Mouse (Mus musculus) forebrain, embryonic 14.5 days (tissue): ENCODE data around the gene Fpgs. TPM values are rescaled to one million over a fixed set of nuclear protein-coding genes. Genes with fewer than 3 reads are reported as not detected.
A peak's percentile ranks its signal among the peaks of the same experiment; 100 is the strongest.

ENCODE experiments used
- ATAC-seq: fragments of 200-750 bp; cut with Nextera tagmentation; 2 replicates; pipeline ENCODE4 v1.8.0; 2017; ENCODE audit warnings: mild to moderate bottlenecking, moderate library complexity
- DNase-seq: peaks from one replicate; pipeline ENCODE4 v3.0.0-alpha.2; 2015; ENCODE audit warnings: low spot score
- H3K27ac ChIP-seq: fragments of 300-500 bp; sonication (generic); 2 replicates; pipeline ENCODE4 v1.5.1; 2014; ENCODE audit warnings: low read depth, mild to moderate bottlenecking, control low read depth, low read length, moderate library complexity
- H3K27me3 ChIP-seq: fragments of 300-500 bp; sonication (generic); replicated peaks from 2 replicates; pipeline ENCODE4 v1.6.1; 2014; ENCODE audit warnings: low read length, control low read depth, mixed read lengths; ENCODE audit not compliant: control insufficient read depth, insufficient read depth
- H3K36me3 ChIP-seq: fragments of 300-500 bp; sonication (generic); 2 replicates; pipeline ENCODE4 v1.6.1; 2014; ENCODE audit warnings: low read length, control low read depth; ENCODE audit not compliant: control insufficient read depth, insufficient read depth
- H3K4me1 ChIP-seq: fragments of 300-500 bp; sonication (generic); 2 replicates; pipeline ENCODE4 v1.6.1; 2014; ENCODE audit warnings: antibody characterized with exemption, low read length, control low read depth; ENCODE audit not compliant: control insufficient read depth, insufficient read depth
- H3K4me2 ChIP-seq: fragments of 300-500 bp; sonication (generic); 2 replicates; pipeline ENCODE4 v1.6.1; 2014; ENCODE audit warnings: mild to moderate bottlenecking, control low read depth, low read length
- H3K4me3 ChIP-seq: fragments of 300-500 bp; sonication (generic); 2 replicates; pipeline ENCODE4 v1.5.1; 2014; ENCODE audit warnings: low read depth, low read length, control low read depth
- H3K9ac ChIP-seq: fragments of 300-500 bp; sonication (generic); 2 replicates; pipeline ENCODE4 v1.6.1; 2014; ENCODE audit warnings: mild to moderate bottlenecking, low read length, control low read depth, moderate library complexity
- H3K9me3 ChIP-seq: fragments of 300-500 bp; sonication (generic); replicated peaks from 2 replicates; pipeline ENCODE4 v1.6.1; 2016; ENCODE audit warnings: low read length, control low read depth, mixed read lengths; ENCODE audit not compliant: control insufficient read depth
- WGBS: fragments of 180-500 bp; shearing (Covaris S2); extraction: QIAGEN DNeasy Blood & Tissue Kit; methylation state at CpG from one replicate; pipeline ENCODE4 v1.1.7; 2014; 5-methylcytosine and 5-hydroxymethylcytosine counted together
- polyA plus RNA-seq: library from polyadenylated mRNA; unstranded; fragments of >200 nt; fragmentation: Nextera tagmentation; extraction: Ambion mirVana; gene quantifications from 2 replicates; pipeline ENCODE4 v1.2.1, GENCODE M21; 2014

The Fpgs gene
- polyA plus RNA-seq, 1 experiment from 2014 or later: 10.9 TPM

GRCm38 (mm10) chr2:32644083-32644482 lies 59.9 kb downstream of the Fpgs start:
- Histone ChIP-seq H3K36me3 (no peaks in the 10 kb centered on the region), H3K9me3 (no peaks in the 10 kb centered on the region), H3K4me1 (no peaks in the 10 kb centered on the region), H3K27ac (no peak overlapping the region), H3K4me3 (no peak overlapping the region), H3K9ac (no peak overlapping the region), H3K4me2 (no peak overlapping the region), H3K27me3 (no peaks in the 10 kb centered on the region)
- WGBS: 82% methylated on average over 9 of the region's 9 CpGs
- DNase-seq (no peak), ATAC-seq (no peak)

- no peaks in the 10 kb centered on the region for H3K27me3 ChIP-seq
- H3K4me1 ChIP-seq: no peaks in the 10 kb centered on the region
- no peak overlapping the region for H3K4me3 ChIP-seq
- no peak overlapping the region for H3K9ac ChIP-seq
- no peak overlapping the region for H3K27ac ChIP-seq
- no peak overlapping the region for H3K4me2 ChIP-seq
- no peaks in the 10 kb centered on the region for H3K9me3 ChIP-seq
- DNase-seq (no peak), ATAC-seq (no peak)
- 65% methylated on average over 7 of the region's 7 CpGs for WGBS
- no peaks in the 10 kb centered on the region for H3K36me3 ChIP-seq
Observed at GRCm38 (mm10) chr2:32642813-32643212, 61.1 kb downstream of the Fpgs start.

- no peaks in the 10 kb centered on the region for H3K27me3 ChIP-seq
- 80% methylated on average over 5 of the region's 5 CpGs for WGBS
Observed at GRCm38 (mm10) chr2:32641810-32642209, 62.1 kb downstream of the Fpgs start.

GRCm38 (mm10) chr2:32640550-32641051 lies 63.3 kb downstream of the Fpgs start:
- ATAC-seq (no peak), DNase-seq (no peak)
- no peaks in the 10 kb centered on the region for H3K27me3 ChIP-seq
- H3K4me2 ChIP-seq: no peak overlapping the region
- no peak overlapping the region for H3K4me3 ChIP-seq
- 64% methylated on average over 6 of the region's 6 CpGs for WGBS
- H3K4me1 ChIP-seq: no peaks in the 10 kb centered on the region
- H3K36me3 ChIP-seq: no peaks in the 10 kb centered on the region
- H3K27ac ChIP-seq: no peak overlapping the region
- H3K9ac ChIP-seq: no peak overlapping the region
- no peaks in the 10 kb centered on the region for H3K9me3 ChIP-seq

More at GRCm38 (mm10) chr2:32641810-32642209, 62.1 kb downstream of the Fpgs start:
- Histone ChIP-seq H3K4me2 (no peak overlapping the region), H3K4me3 (no peak overlapping the region), H3K9me3 (no peaks in the 10 kb centered on the region), H3K9ac (no peak overlapping the region), H3K27ac (no peak overlapping the region), H3K4me1 (no peaks in the 10 kb centered on the region), H3K36me3 (no peaks in the 10 kb centered on the region)
- DNase-seq (no peak), ATAC-seq (no peak)

GRCm38 (mm10) chr2:32639632-32640031 lies 64.3 kb downstream of the Fpgs start:
- Histone ChIP-seq H3K9me3 (no peaks in the 10 kb centered on the region), H3K36me3 (no peaks in the 10 kb centered on the region), H3K4me1 (no peaks in the 10 kb centered on the region), H3K4me2 (no peak overlapping the region), H3K27ac (no peak overlapping the region), H3K4me3 (no peak overlapping the region), H3K27me3 (no peaks in the 10 kb centered on the region), H3K9ac (no peak overlapping the region)
- no peak for DNase-seq
- no peak for ATAC-seq
- 100% methylated on average over 1 of the region's 1 CpGs for WGBS

- Histone ChIP-seq H3K4me1 (no peaks in the 10 kb centered on the region), H3K9ac (peak overlapping the region; percentile 17; the same call in 1 of the 2 replicates), H3K27me3 (no peaks in the 10 kb centered on the region), H3K36me3 (peaks cover 9% of the 10 kb centered on the region; the same call in 1 of the 2 replicates), H3K4me2 (no peak overlapping the region), H3K4me3 (no peak overlapping the region), H3K27ac (0 out of 2 replicates have a peak overlapping the region, but pooled peaks have one; percentile 9), H3K9me3 (no peaks in the 10 kb centered on the region)
- ATAC-seq (no peak), DNase-seq (no peak)
- WGBS: 58% methylated on average over 11 of the region's 11 CpGs
Observed at GRCm38 (mm10) chr2:32637778-32638281, 66.1 kb downstream of the Fpgs start.

GRCm38 (mm10) chr2:32636617-32637016 lies 67.3 kb downstream of the Fpgs start:
- Histone ChIP-seq H3K4me2 (no peak overlapping the region), H3K4me3 (no peak overlapping the region), H3K27ac (no peak overlapping the region), H3K9me3 (no peaks in the 10 kb centered on the region), H3K36me3 (peaks cover 9% of the 10 kb centered on the region; the same call in 1 of the 2 replicates), H3K9ac (no peak overlapping the region), H3K27me3 (no peaks in the 10 kb centered on the region), H3K4me1 (no peaks in the 10 kb centered on the region)
- ATAC-seq (no peak), DNase-seq (no peak)
- WGBS: 92% methylated on average over 7 of the region's 7 CpGs

GRCm38 (mm10) chr2:32634277-32635105 lies 69.5 kb downstream of the Fpgs start:
- Histone ChIP-seq H3K36me3 (peaks cover 9% of the 10 kb centered on the region; the same call in 1 of the 2 replicates), H3K4me3 (no peak overlapping the region), H3K9me3 (no peaks in the 10 kb centered on the region), H3K27me3 (no peaks in the 10 kb centered on the region), H3K4me2 (no peak overlapping the region), H3K27ac (no peak overlapping the region), H3K4me1 (0 out of 2 replicates have a peak, but pooled peaks cover 2% of the 10 kb centered on the region), H3K9ac (no peak overlapping the region)
- DNase-seq: no peak
- WGBS: 85% methylated on average over 10 of the region's 10 CpGs
- ATAC-seq: no peak

GRCm38 (mm10) chr2:32633660-32634059 lies 70.3 kb downstream of the Fpgs start:
- DNase-seq: no peak
- 76% methylated on average over 5 of the region's 5 CpGs for WGBS
- Histone ChIP-seq H3K9me3 (no peaks in the 10 kb centered on the region), H3K4me3 (no peak overlapping the region), H3K4me2 (no peak overlapping the region), H3K27me3 (no peaks in the 10 kb centered on the region), H3K36me3 (peaks cover 9% of the 10 kb centered on the region; the same call in 1 of the 2 replicates), H3K9ac (no peak overlapping the region), H3K27ac (no peak overlapping the region), H3K4me1 (peaks cover 10% of the 10 kb centered on the region)
- no peak for ATAC-seq
